Mouse (Mus musculus): ENCODE measurements around the gene Ctnnbip1.

Gene Ctnnbip1

DNA sequence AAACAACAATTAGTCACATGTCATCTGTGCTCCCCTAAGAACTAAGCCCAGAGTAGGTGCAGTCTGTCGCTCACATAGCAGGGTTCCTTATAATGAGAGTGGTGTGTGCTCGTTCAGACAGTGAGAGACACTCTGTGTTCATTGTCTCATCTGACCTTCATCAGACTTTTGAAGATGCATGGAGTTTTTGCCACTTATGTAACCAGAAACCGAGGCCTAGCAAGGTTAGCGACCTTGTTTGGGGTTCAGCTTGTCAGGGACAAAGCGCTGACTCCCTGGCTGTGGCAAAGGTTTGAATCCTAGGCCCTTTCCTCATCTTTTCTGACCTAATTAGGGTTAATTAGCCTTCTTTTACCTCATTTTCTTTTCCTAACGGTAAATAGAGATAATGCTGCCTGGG lies 5.9 kb downstream of the Ctnnbip1 start:
- no peak for DNase-seq

- DNase-seq, result no peak
These were observed 7.1 kb downstream of the Ctnnbip1 start for GRCm38 (mm10) chr4:149525170-149525569.

DNA sequence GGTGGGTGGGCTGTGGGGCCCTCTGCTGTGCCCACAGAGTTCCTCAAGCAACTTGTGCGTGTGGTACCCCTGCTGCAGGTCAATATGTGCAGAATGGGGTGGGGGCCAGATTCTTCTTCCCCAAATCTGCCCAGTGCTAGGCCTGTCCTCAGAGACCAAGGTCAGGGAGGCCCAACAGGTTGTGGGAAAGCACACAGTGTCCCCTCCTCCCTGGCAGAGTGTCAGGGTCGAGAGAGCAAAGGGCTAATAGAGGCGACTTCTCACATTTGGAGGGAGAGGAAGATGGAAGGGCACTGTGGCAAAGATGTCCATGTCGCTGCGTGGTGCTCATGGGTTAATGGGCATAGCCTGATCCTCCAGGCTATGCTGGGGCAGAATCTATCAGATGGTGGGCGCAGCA lies 7.8 kb downstream of the Ctnnbip1 start:
- DNase-seq, result no peak

GRCm38 (mm10) chr4:149526330-149526729 lies 8.3 kb downstream of the Ctnnbip1 start:
- DNase-seq, result no peak

GRCm38 (mm10) chr4:149527621-149528354 lies 9.8 kb downstream of the Ctnnbip1 start:
- DNase-seq, result no peak

- DNase-seq, result no peak
These were observed 11.7 kb downstream of the Ctnnbip1 start for GRCm38 (mm10) chr4:149529691-149530090.

- DNase-seq, result no peak
These were observed 21.4 kb downstream of the Ctnnbip1 start for GRCm38 (mm10) chr4:149539441-149539840.

DNA sequence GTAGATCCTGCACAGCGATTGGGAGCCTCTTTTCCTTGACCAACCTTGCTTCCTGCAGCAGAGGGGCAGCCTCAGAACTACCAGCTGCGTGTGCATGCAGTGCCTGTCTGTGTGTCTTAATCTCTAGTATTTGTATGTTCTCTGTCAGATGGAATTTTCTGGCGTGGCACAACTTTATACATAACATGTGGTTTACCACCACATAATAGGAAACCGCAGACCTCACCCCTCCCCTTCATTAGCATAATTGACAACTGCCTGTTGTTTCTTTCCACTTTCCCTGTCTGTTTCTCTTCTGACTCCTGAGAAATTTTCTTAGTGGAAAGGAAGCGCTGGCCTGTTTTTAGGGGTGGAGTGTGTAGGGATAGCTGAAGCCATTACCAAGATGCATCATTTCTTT lies 23.9 kb downstream of the Ctnnbip1 start:
- no peak for DNase-seq

DNA sequence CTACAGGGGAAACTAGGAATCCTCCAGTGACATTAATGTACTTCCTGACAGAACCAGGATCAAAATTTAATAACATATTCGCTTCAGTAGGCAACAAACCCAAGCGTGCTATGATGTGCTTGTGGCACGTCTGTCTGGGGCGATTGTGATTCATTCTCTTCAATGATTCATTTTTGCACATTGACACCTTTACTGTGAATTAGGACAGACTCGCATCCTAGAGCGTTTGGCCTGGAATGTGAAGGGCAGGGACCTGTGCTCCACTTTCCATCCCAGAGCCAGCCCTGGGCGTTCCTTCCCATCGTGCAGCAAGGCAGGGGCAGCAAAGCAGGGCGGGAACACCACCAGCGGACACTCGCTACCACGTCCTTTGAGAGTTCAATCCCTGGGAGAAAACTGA lies 24.4 kb downstream of the Ctnnbip1 start:
- DNase-seq, result no peak

- DNase-seq, result peak; percentile 92
These were observed 25.0 kb downstream of the Ctnnbip1 start for GRCm38 (mm10) chr4:149542927-149543553.

- DNase-seq, result no peak
These were observed 26.9 kb downstream of the Ctnnbip1 start for GRCm38 (mm10) chr4:149544892-149545291.

DNA sequence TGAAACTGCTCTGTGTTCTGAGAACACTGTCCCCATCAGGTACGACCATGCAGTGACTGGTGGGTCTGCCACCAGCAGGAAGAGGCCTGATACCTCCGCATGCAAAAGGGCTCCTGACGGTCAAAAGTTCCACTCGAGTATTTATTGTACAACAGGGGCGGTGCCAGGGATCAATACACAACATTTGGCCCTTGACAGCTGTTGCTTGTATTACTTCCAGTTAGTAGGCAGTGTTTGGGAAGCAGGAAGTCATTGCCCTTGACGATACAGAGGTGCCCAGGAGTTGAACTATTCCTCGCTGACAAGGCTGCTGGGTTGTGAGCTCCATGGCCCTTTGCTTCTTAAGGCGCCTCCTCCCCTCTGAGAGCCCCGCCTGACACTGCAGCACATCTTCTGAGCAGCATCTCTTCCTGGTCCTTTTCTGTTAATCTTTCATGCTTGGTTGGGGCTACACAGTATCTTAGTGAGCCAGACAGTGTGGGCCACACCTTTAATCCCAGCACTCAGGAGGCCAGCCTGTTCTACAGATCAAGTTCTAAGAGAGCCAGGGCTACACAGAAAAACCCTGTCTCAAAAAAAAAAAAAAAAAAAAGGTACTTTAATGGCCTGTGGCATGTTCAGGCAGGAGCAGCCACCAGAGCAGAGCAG lies 28.9 kb downstream of the Ctnnbip1 start:
- DNase-seq, result no peak

DNA sequence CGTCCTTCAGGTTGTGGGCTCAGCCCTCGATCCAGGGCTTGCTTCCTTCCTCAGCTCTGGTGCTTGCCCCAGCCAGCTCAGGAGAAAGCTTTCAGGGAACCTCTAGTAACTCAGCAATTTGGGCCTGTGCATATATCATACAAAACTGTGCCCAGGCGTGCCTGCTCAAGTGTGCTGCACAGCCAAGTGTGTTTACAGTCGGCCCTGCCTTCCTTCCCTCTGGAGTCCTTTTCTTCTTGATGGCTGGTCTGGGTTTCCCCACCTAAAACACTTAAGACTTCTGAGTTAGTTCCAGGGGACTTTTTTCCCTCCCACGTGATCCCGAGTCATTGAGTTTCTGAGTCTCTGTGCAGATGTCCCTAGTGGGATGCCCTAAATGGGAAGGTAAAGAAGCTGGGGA lies 29.5 kb downstream of the Ctnnbip1 start:
- DNase-seq, result no peak

DNA sequence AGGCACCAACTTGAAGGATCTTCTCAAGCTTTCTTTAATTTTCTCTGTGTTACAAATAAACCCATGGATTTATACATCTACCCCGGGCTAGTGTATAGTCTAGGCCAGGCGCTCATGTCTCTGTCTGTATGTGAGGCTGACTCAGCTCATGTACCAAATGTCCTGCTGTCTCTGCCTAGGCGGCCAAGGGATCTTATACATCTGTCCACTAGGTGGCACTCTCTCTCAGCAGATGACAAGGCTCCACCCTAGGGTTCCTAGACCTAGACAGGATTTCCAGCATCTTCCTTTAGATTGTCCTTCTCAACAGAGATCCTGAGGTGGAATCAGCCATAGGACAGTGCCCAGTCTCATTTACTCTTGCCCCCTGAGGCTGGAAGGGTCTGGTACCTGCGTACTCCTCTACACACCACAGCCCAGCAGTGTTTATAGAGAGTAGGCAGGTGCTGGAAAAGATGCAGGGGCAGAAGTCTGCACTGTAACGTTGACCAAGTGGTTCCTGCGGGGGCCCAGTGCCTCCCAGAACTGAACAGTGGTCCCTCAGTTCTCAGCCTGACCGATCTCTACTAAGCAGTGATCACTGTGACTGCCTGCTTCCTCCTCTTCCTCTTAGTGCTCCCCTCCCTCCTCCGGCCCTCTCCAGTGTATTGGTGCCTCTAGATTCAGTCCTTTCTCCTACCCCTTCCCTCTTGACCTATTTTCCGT lies 31.3 kb downstream of the Ctnnbip1 start:
- peak; percentile 97 for DNase-seq

GRCm38 (mm10) chr4:149550866-149551265 lies 32.8 kb downstream of the Ctnnbip1 start:
- DNase-seq, result no peak

GRCm38 (mm10) chr4:149551696-149552095 lies 33.7 kb downstream of the Ctnnbip1 start:
- DNase-seq, result no peak

DNA sequence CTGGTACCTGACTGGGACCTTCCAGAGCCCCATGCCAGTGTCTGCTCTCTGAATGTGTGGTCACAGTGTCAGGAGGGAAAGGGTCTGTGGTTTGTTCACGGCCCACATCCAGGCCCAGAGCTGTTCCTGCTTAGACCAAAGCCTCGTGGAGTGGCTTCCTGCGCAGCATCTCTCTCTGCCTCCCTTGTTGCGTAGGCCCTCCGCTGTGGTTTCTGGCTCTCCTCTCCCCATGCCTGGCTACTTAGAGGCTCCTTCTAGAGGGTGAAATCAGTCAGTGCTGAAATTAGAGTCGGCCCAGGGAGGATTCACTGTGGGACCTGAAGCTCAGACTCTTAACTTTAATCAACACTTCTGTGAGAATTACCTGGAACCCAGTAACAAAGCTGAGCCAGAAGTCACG lies 35.8 kb downstream of the Ctnnbip1 start:
- DNase-seq, result no peak

DNA sequence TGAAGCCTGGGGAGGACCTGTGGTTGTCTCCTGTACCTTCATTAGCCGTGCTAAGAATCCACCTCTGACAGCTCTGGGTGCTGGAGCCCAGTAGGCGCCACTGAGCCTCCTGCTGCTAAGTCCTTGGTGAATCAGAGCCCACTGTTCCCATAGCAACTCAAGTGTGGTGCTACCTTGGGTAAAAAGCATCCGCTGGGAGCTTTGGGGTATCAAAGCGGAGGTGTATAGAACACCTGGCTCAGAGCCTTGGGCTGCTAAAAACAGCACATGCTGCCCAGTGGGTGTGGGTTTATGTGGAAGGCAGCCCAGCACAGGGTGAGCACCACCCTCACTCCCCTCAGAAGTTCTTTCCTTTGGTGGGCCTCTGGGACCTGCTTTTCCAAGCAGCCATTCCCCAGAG lies 38.1 kb downstream of the Ctnnbip1 start:
- no peak for DNase-seq

DNA sequence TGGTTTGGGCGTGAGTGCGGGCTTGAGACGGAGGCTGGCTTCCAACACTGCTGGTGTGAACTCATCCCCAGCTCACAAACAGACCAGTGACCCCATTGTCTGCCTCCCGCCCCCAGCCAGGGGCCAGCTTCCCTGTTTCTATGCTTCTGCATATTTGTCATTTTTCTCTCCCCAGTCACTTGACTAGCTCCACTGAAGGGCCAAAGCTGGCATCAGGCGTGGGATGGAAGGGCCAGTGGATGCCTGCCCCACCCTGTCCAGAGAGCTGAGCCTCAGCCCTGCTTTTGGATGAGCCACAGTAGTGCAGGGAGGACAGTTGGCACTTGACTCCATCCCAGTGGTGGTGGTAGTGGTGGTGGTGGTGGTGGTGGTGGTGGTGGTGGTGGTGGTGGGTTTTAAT lies 39.9 kb downstream of the Ctnnbip1 start:
- no peak for DNase-seq

- no peak for DNase-seq
These were observed 40.4 kb downstream of the Ctnnbip1 start for GRCm38 (mm10) chr4:149558389-149558788.

GRCm38 (mm10) chr4:149561392-149561791 lies 43.4 kb downstream of the Ctnnbip1 start:
- DNase-seq, result no peak

DNA sequence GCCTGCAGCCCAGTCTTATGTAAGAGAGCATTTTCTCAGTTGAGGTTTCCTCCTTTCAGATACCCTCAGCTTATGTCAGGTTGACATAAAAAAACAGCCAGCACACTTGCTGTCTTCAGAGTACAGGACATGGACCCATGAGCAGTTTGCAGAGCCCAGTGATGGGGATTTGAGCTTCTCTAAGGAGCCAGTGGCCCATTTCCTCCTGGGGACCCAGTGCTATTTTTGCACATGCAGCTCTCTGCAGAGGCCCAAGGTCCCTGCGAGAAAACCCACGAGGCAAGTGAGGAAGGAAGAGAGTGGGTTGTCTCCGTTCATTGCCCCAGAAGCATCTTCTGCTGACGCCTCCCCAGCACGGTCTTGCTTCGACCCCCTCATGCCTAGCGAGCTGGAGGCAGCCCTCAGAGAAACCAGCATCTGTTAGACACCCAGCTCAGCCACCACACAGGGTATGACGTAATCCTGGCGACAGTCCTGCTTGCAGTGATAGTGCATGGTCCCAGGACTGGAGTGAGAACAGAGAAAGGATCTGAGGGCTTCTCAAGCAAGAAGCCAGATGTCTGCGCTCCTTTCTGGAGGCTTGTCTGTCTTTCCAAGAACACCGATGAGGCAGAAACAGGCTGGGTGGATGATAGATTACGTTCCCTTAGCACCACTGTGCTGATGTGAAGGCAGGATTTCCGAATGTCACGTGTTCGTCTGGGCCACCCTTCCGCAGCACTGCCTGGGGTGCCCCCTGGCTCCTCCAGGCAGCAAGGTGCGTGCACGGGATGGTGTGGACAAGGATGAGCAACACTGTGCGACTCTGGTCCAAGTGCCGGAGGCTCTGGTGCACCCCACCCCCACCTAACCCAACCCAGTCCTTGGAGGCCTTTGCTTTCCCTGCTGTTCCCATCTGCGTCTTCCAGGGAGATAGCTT lies 44.2 kb downstream of the Ctnnbip1 start:
- peak; percentile 89 for DNase-seq
